14 mouse cellular contexts compared by ENCODE assay signal in the genomic region with DNA sequence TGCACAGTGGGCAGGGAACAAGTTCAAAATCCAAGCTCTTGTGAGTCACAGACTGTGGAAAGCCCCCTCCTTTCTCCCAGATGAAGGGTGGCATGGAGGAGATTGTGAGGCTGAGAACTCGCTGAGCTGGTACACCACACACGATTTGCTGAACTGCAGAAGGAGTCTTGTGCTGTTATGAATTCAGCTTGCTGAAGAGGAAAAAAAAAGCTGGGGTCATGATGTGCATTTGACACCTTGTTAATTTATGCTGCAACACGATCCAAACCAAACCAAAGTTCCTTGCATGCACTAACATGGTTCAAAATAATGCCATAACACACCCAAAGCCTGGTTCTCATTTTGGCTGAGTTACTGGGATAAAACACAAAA.
DNase-seq lines count a peak whose midpoint lies in the region; ATAC-seq and TF ChIP-seq lines count a peak whose summit lies in the region.
"Had no signal": no experiment of that assay in that cellular context is flagged by ENCODE, and none has a peak within 500 bp of the region (broad histone marks: within the 10 kb centered on the region; RNA-seq: fewer than 3 reads in every experiment).

No protein-coding gene starts in this region.

- peaks cover 11% of the 10 kb centered on the region; the same call in 1 of the 2 replicates for H3K4me1 ChIP-seq in forebrain, embryonic 15.5 days
- no peaks in the 10 kb centered on the region for H3K4me1 ChIP-seq in forebrain, embryonic 12.5 days
- H3K4me1 ChIP-seq in embryonic facial prominence, embryonic 14.5 days (ENCODE audit: control insufficient read depth, insufficient read depth, low read length) = peaks cover 6% of the 10 kb centered on the region; the same call in 1 of the 2 replicates
- peaks cover 11% of the 10 kb centered on the region; the same call in 1 of the 2 replicates for H3K4me1 ChIP-seq in neural tube, embryonic 13.5 days (replicated peaks)
- H3K4me1 ChIP-seq in heart, embryonic 11.5 days (ENCODE audit: control insufficient read depth, insufficient read depth, low read length) = no peaks in the 10 kb centered on the region
- H3K4me1 ChIP-seq: heart, embryonic 10.5 days had no signal

- no peak overlapping the region for H3K4me3 ChIP-seq in forebrain, embryonic 15.5 days
- no peak overlapping the region for H3K4me3 ChIP-seq in forebrain, embryonic 12.5 days (replicated peaks)
- H3K4me3 ChIP-seq in layer of hippocampus, adult 2 months = no peak overlapping the region
- no peak overlapping the region for H3K4me3 ChIP-seq in embryonic facial prominence, embryonic 14.5 days (ENCODE audit: low read depth, low read length)
- H3K4me3 ChIP-seq in neural tube, embryonic 13.5 days = no peak overlapping the region
- H3K4me3 ChIP-seq in heart, embryonic 11.5 days (ENCODE audit: low read depth, low read length) = no peak overlapping the region
- H3K4me3 ChIP-seq: heart, embryonic 10.5 days had no signal

- peak overlapping the region; percentile 73 for H3K27ac ChIP-seq in forebrain, embryonic 15.5 days (replicated peaks)
- no peak overlapping the region for H3K27ac ChIP-seq in forebrain, embryonic 12.5 days
- peak overlapping the region; percentile 46; the same call in 1 of the 2 replicates for H3K27ac ChIP-seq in layer of hippocampus, adult 2 months
- peak overlapping the region; percentile 57; the same call in 1 of the 2 replicates for H3K27ac ChIP-seq in embryonic facial prominence, embryonic 14.5 days (replicated peaks; ENCODE audit: low read depth, low read length)
- peak overlapping the region; percentile 34; the same call in 1 of the 2 replicates for H3K27ac ChIP-seq in neural tube, embryonic 13.5 days (replicated peaks)
- H3K27ac ChIP-seq in heart, embryonic 11.5 days (ENCODE audit: low read depth, low read length) = no peak overlapping the region
- H3K27ac ChIP-seq: heart, embryonic 10.5 days had no signal

- TF ChIP-seq CTCF in layer of hippocampus, adult 2 months (conservative IDR thresholded peaks at IDR 0.05) = no peak

- no peak overlapping the region for H3K4me2 ChIP-seq in forebrain, embryonic 15.5 days (replicated peaks)
- H3K4me2 ChIP-seq in forebrain, embryonic 12.5 days = no peak overlapping the region
- H3K4me2 ChIP-seq in embryonic facial prominence, embryonic 14.5 days (ENCODE audit: low read depth, low read length) = peak overlapping the region; percentile 31; the same call in 1 of the 2 replicates
- H3K4me2 ChIP-seq in neural tube, embryonic 13.5 days = no peak overlapping the region
- H3K4me2 ChIP-seq in heart, embryonic 11.5 days = no peak overlapping the region
- H3K4me2 ChIP-seq: midbrain, embryonic 11.5 days had no signal

- no peak overlapping the region for H3K9ac ChIP-seq in forebrain, embryonic 15.5 days (replicated peaks)
- no peak overlapping the region for H3K9ac ChIP-seq in forebrain, embryonic 12.5 days
- H3K9ac ChIP-seq in embryonic facial prominence, embryonic 14.5 days (ENCODE audit: low read depth, low read length) = no peak overlapping the region
- no peak overlapping the region for H3K9ac ChIP-seq in neural tube, embryonic 13.5 days
- H3K9ac ChIP-seq in heart, embryonic 11.5 days (ENCODE audit: low read depth, low read length) = no peak overlapping the region

- H3K9me3 ChIP-seq in forebrain, embryonic 15.5 days = no peaks in the 10 kb centered on the region
- H3K9me3 ChIP-seq in forebrain, embryonic 12.5 days = no peaks in the 10 kb centered on the region
- no peaks in the 10 kb centered on the region for H3K9me3 ChIP-seq in embryonic facial prominence, embryonic 14.5 days (ENCODE audit: control insufficient read depth, low read length)
- H3K9me3 ChIP-seq in neural tube, embryonic 13.5 days = no peaks in the 10 kb centered on the region
- H3K9me3 ChIP-seq in heart, embryonic 11.5 days (replicated peaks; ENCODE audit: control insufficient read depth, low read length) = no peaks in the 10 kb centered on the region
- H3K9me3 ChIP-seq: heart, embryonic 10.5 days had no signal

- DNase-seq in layer of hippocampus, adult 2 months (ENCODE audit: low spot score in 2 of 2) = no peak
- no peak for DNase-seq in layer of hippocampus, adult 18-20 months (ENCODE audit: low spot score in 2 of 2)
- DNase-seq in embryonic facial prominence, embryonic 14.5 days (ENCODE audit: low spot score) = peak; percentile 70
- no peak for DNase-seq in adrenal gland, postnatal 14 days
- DNase-seq: adrenal gland, adult 2 months; gastrocnemius, postnatal 25 days; lung, postnatal 4 days; thymus, postnatal 25 days had no signal

- no peaks in the 10 kb centered on the region for H3K36me3 ChIP-seq in forebrain, embryonic 15.5 days
- no peaks in the 10 kb centered on the region for H3K36me3 ChIP-seq in forebrain, embryonic 12.5 days (replicated peaks)
- H3K36me3 ChIP-seq in embryonic facial prominence, embryonic 14.5 days (ENCODE audit: control insufficient read depth, insufficient read depth, low read length) = no peaks in the 10 kb centered on the region
- H3K36me3 ChIP-seq in neural tube, embryonic 13.5 days = no peaks in the 10 kb centered on the region
- no peaks in the 10 kb centered on the region for H3K36me3 ChIP-seq in heart, embryonic 11.5 days (ENCODE audit: control insufficient read depth, insufficient read depth, low read length)
- H3K36me3 ChIP-seq: heart, embryonic 10.5 days had no signal

- WGBS in forebrain, embryonic 15.5 days = 60% methylated on average over 3 of the region's 3 CpGs
- WGBS in forebrain, embryonic 12.5 days = 71% methylated on average over 3 of the region's 3 CpGs
- 23% methylated on average over 3 of the region's 3 CpGs for WGBS in embryonic facial prominence, embryonic 14.5 days
- 61% methylated on average over 3 of the region's 3 CpGs for WGBS in neural tube, embryonic 13.5 days
- 73% methylated on average over 3 of the region's 3 CpGs for WGBS in heart, embryonic 11.5 days (ENCODE audit: insufficient replicate concordance)

- ATAC-seq in forebrain, embryonic 15.5 days (replicated peaks) = no peak; the same call in 1 of the 2 replicates
- ATAC-seq in forebrain, embryonic 12.5 days (ENCODE audit: low FRiP score) = no peak
- no peak for ATAC-seq in embryonic facial prominence, embryonic 14.5 days (ENCODE audit: low read depth)
- no peak for ATAC-seq in neural tube, embryonic 13.5 days (ENCODE audit: low read depth)
- ATAC-seq in heart, embryonic 11.5 days (replicated peaks; ENCODE audit: insufficient number of reproducible peaks, low FRiP score, low TSS enrichment) = no peak

- no peaks in the 10 kb centered on the region for H3K27me3 ChIP-seq in forebrain, embryonic 15.5 days
- H3K27me3 ChIP-seq in forebrain, embryonic 12.5 days = no peaks in the 10 kb centered on the region
- H3K27me3 ChIP-seq in embryonic facial prominence, embryonic 14.5 days (replicated peaks; ENCODE audit: control insufficient read depth, insufficient read depth, low read length) = no peaks in the 10 kb centered on the region
- no peaks in the 10 kb centered on the region for H3K27me3 ChIP-seq in neural tube, embryonic 13.5 days
- H3K27me3 ChIP-seq in heart, embryonic 11.5 days (ENCODE audit: control insufficient read depth, insufficient read depth, low read length) = no peaks in the 10 kb centered on the region

Comparison
In these comparisons a context has a peak if more than half of its experiments do, and no peak if none do; other contexts are left out.
1. H3K27ac ChIP-seq: peak in forebrain, embryonic 15.5 days (single experiment), layer of hippocampus, adult 2 months (single experiment), embryonic facial prominence, embryonic 14.5 days (single experiment) and neural tube, embryonic 13.5 days (single experiment); none in forebrain, embryonic 12.5 days (single experiment) and heart, embryonic 11.5 days (single experiment).